Mouse (Mus musculus): ENCODE measurements around the gene Gbgt1. TPM values are rescaled to one million over a fixed set of nuclear protein-coding genes. Genes with fewer than 3 reads are reported as not detected.
"Not testable (repeated sequence)": the region's sequence is repeated elsewhere in the genome, so short reads cannot be mapped to it uniquely, and the experiment has no call there.

Gene Gbgt1
- total RNA-seq, 2 experiments from 2014 or later: 3.0 to 5.1 TPM

GRCm38 (mm10) chr2:28498431-28498830, 1.7 kb downstream of the Gbgt1 start:
- no peak for DNase-seq (ENCODE audit: low spot score in 2 of 2)

DNA sequence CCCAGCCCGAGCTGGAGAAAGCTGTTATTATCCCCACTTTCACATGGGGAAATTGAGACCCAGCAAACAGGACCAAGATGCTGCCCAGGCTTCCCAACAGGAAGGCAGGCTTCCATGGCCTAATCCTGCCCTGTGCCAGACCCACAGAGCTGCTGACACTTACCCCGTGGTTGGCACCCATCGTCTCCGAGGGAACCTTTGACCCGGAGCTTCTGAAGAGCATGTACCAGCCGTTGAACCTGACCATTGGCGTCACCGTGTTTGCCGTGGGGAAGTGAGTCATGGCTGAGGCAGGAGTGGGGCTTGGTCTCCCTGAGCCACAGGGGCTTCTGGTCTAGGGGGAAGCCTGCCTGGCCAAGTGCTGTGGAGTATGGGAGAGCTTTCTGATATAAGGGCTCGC, 6.3 kb downstream of the Gbgt1 start:
- no peak for DNase-seq (ENCODE audit: low spot score in 2 of 2)

DNA sequence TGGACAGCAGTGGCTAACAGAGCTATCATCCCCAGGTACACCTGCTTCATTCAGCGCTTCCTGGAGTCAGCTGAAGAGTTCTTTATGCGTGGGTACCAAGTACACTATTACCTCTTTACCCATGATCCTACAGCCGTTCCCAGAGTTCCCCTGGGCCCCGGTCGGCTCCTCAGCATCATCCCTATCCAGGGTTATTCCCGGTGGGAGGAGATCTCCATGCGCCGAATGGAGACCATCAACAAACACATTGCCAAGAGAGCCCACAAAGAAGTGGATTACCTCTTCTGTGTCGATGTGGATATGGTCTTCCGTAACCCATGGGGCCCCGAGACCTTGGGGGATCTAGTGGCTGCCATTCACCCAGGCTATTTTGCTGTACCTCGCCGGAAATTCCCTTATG, 8.0 kb downstream of the Gbgt1 start:
- DNase-seq (ENCODE audit: low spot score in 2 of 2): no peak

DNA sequence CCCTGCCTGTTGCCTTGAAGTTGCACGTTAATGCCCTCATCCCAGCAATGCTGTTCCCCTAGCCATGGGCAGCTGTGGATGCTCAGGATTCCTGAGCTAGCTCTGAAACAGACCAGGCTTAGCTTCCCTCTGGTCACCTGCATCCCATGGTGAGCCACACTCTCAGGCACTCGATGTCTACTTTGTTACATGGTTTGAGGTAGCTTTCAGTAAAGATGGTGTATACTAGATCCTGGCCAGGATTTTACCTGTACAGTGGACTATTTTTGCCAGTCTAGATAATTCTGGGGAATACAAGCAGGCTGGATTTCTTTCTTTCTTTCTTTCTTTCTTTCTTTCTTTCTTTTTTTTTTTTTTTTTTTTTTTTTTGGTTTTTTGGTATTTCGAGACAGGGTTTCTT, 9.1 kb downstream of the Gbgt1 start, which contains the start of gene Gm10134:
Gene Gm10134 (plus strand): TSS at position 301 of the 400 bp plus-strand sequence.
- DNase-seq (ENCODE audit: low spot score in 2 of 2): no peak

DNA sequence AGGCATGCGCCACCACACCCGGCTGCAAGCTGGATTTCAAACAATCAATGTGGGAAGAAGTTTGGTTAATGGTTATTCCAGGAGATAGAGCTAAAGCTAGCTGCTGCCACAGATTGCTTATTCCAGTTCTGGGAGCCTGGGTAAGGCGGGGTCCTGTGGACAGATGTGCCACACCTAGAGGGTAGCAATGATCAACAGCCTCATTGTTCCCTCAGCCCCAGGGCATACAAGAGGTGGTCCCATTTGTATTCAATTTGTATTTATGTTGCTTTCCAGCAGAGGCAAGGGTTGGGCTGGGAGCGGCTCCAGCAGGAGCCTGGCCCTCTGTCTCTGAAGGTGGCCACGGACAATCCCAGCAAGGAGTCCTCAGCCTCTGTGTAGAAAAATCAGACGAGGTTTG, 9.6 kb downstream of the Gbgt1 start:
- no peak for DNase-seq (ENCODE audit: low spot score in 2 of 2)

DNA sequence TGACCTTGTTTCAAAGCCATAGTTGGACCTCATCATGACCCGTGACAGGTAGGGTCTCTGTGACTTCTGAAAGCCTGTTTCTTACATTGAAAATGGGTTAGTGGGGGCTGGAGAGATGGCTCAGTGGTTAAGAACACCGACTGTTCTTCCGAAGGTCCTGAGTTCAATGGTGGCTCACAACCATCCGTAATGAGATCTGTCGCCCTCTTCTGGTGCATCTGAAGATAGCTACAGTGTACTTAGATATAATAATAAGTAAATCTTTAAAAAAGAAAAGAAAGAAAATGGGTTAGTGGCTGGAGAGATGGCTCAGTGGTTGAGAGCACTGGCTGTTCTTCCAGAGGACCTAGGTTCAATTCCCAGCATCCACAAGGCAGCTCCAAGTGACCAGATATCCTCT, 14.9 kb downstream of the Gbgt1 start:
- not testable (repeated sequence) for DNase-seq (ENCODE audit: low spot score in 2 of 2)

- peak in 1 of 2 experiments; percentile 43 for DNase-seq (ENCODE audit: low spot score in 2 of 2)
These were observed 16.2 kb downstream of the Gbgt1 start, which contains the start of gene Ralgds for GRCm38 (mm10) chr2:28512798-28513401. Gene Ralgds, plus strand, starts transcription at chr2:28513125.

- peak in 1 of 2 experiments; percentile 40 for DNase-seq (ENCODE audit: low spot score in 2 of 2)
These were observed 17.0 kb downstream of the Gbgt1 start for GRCm38 (mm10) chr2:28513431-28514370.

DNA sequence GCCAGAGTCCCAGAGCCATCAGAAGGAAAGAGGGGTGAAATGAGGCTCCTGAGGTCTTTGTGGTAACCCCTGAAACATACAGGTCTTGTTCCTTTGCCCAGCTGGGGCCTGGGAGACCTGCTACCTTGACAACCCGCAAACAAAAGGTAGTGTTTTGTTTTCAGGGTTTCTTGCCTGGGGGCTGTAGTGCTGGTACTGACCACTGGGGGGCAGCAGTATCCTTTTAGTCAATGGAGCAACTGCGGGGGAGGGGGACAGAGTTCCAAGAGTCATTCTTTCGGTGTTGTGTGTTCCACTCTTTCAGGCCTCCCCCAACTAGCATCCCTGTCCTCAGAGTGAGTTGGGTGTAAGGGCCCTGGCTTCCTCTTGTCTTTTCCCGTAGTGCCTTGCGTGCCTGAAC, 17.8 kb downstream of the Gbgt1 start:
- peak; percentile 71 to 83 for DNase-seq (ENCODE audit: low spot score in 2 of 2)

GRCm38 (mm10) chr2:28517206-28517909, 20.7 kb downstream of the Gbgt1 start:
- DNase-seq (ENCODE audit: low spot score in 2 of 2): peak; percentile 61 to 85

- no peak for DNase-seq (ENCODE audit: low spot score in 2 of 2)
These were observed 21.5 kb downstream of the Gbgt1 start for GRCm38 (mm10) chr2:28518231-28518630.

GRCm38 (mm10) chr2:28520581-28520980, 23.9 kb downstream of the Gbgt1 start:
- no peak for DNase-seq (ENCODE audit: low spot score in 2 of 2)

GRCm38 (mm10) chr2:28521571-28522151, 25.0 kb downstream of the Gbgt1 start:
- DNase-seq (ENCODE audit: low spot score in 2 of 2): no peak

DNA sequence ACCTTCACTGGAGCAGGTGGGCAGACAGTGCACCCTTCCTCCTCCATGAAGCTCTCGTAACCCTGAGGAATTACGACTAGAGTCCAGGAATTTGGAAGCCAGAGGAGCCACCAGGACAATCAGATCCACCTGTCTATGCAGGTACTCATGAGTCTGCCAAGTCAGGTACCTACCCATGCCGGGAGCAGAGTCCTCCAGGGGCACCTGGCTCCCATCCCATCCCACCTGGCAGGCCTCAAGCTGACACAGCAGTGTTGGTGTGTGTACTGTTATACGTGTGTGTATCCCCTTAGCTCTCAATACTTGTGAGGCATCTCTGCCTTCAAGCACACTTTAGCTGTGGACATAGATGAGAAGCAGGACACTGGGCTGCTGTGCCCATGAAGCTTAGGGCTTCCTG, 25.5 kb downstream of the Gbgt1 start:
- no peak for DNase-seq (ENCODE audit: low spot score in 2 of 2)

GRCm38 (mm10) chr2:28523643-28524117, 27.0 kb downstream of the Gbgt1 start:
- DNase-seq (ENCODE audit: low spot score in 2 of 2): peak; percentile 72 to 84

- DNase-seq (ENCODE audit: low spot score in 2 of 2): no peak
These were observed 27.7 kb downstream of the Gbgt1 start for GRCm38 (mm10) chr2:28524406-28524805.

DNA sequence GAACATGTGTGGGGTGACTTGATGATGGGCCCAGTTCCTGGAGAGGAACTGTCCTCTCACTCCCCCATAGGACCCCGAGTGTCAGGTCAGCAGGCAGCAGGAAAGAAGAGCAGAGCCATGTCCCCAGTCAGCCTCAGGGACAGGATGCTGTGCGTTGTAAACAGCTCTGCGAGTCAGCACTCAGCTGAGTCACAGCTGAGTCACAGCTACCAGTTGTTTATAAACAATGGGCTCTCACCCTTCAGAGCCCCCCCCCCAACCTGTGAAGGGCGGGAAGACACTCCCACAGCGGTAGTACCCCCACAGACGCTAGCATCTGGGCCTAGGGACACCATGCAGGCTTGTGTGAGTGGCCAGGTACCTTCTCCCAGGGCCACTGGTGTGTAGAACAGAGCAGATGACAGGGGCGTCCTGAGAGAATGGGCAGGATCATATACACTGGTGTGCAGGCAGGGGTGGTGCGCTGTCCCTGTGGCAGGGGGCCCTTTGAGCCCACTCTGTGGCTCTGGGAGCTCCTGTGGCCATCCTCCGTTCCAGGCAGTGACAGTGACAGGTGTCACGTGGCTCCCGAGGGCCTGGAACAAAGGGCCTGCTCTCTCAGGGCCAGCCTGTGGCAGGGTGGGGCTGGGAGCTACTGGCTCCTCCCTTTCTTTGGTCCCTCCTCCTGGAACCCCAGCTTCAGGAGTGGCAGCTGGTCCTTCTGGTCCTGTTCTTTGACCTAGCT, 28.7 kb downstream of the Gbgt1 start:
- DNase-seq (ENCODE audit: low spot score in 2 of 2): peak in 1 of 2 experiments; percentile 56

DNA sequence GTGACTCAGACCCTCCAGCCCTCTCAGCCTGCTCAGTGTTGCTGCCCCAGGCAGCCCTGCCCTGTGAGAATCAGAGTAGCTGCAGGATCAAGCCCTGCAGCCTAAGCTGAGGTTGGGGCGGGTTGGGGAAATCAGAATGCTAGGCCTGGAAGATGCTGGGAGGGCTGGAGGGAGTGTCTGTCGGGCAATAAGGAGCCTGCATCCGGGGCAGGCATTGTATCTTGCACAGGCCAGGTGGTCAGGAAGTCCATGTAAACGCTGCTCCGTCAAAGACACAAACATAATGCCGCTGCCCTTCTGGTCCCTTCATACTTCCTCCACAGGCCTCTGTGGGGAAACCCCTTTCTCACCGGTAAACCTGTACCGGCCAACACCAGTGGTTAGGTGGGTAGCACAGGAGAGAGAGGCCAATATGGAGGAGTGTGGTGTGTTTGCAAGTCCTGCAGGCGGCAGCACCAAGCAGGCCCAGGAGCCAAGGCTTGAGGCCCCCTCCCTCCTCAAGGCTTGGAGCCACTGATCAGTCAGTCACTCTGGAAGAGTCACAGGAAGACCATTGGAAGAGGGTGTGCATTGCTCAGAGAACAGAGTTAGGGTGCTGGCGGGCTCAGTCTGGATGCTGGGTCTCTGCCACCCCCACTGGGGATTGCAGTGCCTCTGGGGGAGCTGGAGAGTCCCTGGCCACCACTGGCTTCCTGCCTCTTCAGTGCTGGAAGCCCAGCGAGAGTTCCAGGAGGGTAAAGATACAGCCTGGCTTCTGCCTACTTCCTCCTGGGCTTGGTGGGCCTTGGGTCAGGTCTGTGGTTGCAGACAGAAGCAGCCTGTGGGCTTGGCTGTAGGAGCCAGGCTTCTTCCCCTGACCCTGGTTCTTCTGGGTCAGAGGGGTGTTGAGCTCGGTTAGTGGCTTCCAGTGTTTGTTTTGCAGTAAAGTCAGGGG, 29.5 kb downstream of the Gbgt1 start:
- no peak for DNase-seq (ENCODE audit: low spot score in 2 of 2)
